Mouse (Mus musculus): ENCODE results near the gene Creb3l2. TPM values are rescaled to one million over a fixed set of nuclear protein-coding genes. Genes with fewer than 3 reads are reported as not detected.
"Not testable (repeated sequence)": the region's sequence is repeated elsewhere in the genome, so short reads cannot be mapped to it uniquely, and the experiment has no call there.

Gene Creb3l2
- 10 to 100 TPM; 61.7 to 66.7 TPM for total RNA-seq (2021)

GRCm38 (mm10) chr6:37442041-37442667 is at the start of gene Creb3l2:
Gene Creb3l2, minus strand, starts transcription at chr6:37442146.
- peak; percentile 97 for DNase-seq

GRCm38 (mm10) chr6:37486502-37486901 is 44.6 kb upstream of the Creb3l2 start:
- no peak for DNase-seq

DNA sequence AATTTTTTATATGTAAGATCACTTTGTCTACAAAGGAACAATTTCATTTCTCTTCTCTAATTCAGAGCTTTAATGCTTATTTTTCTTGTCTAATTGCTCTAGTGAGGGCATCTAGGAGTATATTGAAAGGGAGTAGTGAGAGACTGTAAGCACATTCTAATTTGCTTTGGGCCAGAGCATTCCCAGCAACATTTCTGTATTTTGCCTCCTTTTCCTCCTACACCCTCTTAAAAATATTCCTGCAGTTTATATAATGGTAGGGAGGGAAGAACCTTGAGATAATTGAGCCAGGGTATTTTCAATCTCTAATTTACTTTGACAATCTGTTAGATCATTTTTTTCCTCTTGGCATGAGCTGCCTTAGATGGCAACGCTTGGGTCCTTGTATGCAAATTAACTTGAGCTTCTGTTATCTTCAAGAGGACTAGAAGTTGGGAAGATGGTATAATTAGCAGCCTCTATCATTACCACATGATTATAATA is 42.7 kb upstream of the Creb3l2 start:
- no peak for DNase-seq

DNA sequence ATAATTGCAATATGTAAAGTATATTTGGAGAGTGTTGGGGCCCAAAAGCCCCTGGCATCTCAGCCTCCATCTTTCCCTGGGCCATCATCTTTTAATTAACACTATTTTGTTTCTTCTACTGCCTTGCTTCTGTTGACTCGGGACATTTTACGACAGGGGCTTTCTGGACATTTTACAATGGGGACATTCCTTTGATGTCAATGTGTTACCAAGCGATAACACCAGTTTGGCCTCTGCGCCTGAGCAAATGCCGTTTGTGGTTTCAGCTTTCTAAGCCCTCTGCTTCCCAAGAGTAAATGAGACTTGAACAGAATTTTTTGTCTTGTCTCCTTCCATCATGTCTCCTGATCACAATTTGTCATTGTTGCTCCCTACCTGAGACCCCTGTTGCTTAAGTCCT is 41.3 kb upstream of the Creb3l2 start:
- DNase-seq = no peak

GRCm38 (mm10) chr6:37481147-37481546 is 39.2 kb upstream of the Creb3l2 start:
- no peak for DNase-seq

DNA sequence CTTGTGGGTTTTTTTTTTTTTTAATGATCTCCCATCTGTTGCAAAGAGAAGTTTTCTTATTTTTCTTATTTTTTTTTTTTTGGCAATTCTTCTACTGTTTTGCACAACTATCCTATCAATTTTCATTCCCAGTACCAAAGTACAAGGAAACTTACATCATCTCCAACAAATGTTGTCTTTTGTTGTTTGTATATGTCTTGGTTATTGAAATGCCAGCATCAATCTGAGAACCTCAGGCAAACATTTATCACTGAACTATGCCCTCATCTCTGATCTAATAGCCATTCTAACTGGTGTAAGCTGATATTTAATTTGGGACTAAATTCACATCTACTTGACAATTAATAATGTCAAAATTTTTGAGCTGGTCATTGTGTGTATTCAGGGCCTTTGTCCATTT is 38.1 kb upstream of the Creb3l2 start:
- DNase-seq = no peak

DNA sequence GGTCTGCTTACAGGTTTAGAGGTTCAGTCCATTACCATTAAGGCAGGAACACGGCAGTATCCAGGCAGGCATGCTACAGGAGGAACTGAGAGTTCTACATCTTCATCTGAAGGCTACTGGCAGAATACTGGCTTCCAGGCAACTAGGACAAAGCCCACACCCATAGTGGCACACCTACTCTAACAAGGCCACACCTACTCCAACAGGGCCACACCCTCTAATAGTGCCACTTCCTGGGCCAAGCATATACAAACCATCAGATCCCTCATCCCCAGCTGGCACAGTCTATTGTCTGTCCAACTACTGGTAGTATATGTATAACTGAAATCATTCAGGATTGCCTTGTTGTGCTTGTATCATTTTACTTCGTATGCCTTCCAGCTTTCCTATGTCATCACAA is 36.5 kb upstream of the Creb3l2 start:
- DNase-seq = no peak

DNA sequence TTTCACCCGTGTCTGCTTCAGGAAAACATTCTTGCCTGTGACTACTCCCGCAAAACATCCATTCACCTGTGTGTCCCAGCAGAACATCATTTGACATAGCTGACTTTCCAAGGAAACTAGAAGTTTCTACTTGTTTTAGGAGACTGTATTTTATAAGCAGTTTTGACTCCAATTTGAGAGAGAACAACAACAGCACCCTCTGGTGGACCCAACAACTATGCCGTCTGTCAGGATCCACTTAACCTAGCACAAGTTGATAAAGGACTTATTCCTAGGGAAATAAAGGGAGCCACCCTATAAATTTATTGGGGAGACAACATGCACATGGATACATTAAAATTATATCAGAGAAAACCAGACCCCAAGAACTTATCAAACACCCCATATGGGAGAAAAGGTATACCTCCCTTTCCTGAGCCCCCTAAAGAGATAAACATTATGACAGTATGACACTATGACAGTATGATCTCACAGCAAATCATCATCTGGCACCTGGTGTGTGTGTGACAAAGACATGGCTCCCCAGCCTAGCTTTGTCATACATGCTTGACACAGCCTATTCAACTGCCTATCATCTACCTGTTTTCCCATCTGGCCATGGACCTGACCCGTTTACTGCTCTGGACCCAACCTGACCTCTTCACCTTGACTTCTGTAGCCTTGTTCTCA is 31.9 kb upstream of the Creb3l2 start:
- DNase-seq = peak; percentile 39

GRCm38 (mm10) chr6:37470216-37470615 is 28.3 kb upstream of the Creb3l2 start:
- no peak for DNase-seq

- DNase-seq = no peak
Measured at GRCm38 (mm10) chr6:37465847-37466246, 23.9 kb upstream of the Creb3l2 start.

- DNase-seq = no peak
Measured at GRCm38 (mm10) chr6:37465356-37465755, 23.4 kb upstream of the Creb3l2 start.

GRCm38 (mm10) chr6:37464585-37464984 is 22.6 kb upstream of the Creb3l2 start:
- DNase-seq = no peak

GRCm38 (mm10) chr6:37463517-37464482 is 21.9 kb upstream of the Creb3l2 start:
- DNase-seq = peak; percentile 52

DNA sequence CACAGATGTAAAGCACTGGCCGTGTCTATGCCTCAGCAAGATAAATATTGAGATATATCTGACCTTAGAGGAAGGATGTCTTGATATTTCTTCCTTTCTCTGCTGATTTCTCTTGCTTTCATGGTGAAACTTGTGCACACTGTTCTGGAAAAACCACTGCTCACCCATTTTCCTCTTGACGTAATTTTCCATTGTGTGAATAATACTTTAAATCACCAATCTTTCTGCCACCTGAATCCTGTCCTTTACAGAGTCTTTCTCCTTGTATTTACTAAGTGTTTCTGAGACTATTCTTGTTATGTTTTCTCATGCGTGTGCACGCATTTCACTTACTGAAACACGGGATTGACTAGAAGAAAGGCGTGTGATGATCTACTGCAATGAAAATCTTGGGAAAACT is 18.7 kb upstream of the Creb3l2 start:
- no peak for DNase-seq

DNA sequence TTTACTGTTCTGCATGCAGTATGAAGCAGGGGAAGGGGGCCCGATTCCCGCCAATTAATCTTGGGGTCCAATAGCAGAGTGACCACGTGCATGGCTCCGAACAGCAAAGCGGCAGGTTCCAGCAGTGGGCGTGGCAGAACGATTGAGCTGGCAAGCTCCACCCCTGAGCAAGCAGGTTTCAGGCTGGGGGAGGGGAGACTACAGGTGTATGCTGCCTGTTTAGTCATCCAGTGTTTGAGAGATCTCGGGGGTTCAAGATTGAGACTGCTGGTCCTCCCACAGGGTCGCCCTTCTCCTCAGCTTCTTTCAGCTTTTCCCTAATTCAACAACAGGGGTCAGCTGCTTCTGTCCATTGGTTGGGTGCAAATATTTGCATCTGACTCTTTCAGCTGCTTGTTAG is 17.7 kb upstream of the Creb3l2 start:
- DNase-seq = not testable (repeated sequence)

DNA sequence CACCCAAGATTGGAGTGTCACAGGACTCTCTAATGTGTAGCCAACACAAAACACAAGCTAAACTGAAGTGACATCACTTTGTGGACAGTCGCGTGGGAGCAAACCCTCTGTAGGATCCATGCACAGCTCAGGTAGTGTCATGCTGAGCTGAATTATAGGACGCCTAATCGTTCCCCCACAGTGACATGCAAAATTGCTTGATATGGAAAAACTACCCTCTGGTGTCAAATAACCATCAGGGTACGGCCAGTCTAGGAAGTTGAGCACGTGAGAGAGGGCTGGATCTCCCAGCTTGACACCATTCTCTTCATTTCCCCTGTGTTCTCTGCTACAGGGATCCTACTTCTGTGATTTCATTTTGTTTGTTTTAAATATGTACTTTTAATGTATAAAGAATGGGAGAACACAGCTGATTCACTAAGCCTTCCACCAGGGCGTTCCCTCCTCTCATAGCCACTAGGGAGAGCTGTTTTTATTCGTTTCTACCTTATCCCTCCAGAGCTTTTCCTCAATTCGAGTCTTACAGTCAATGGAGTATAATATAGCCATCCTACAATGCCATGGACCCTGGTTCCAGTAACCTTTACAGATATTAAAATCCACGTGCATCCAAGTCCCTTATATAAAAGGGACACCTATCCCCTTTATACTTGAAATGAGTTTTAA is 16.2 kb upstream of the Creb3l2 start:
- no peak for DNase-seq

DNA sequence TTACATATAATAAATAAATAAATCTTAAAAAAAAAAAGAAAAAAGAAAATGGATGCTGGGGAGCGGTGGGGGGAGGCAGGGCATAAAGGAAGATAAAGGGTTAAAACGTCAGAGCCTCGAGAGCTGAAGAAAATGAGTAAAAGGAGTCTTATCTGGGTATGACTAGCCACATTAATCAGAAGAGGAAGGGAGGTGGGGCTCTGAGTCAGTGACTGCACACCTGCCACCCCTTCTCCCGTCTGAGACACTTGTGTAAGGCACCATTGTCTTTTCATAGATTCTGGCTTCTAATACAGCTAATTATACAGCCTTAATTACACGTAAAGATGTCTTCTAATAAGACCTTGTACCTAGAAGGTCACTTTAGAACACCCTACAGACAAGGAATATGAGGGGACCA is 13.6 kb upstream of the Creb3l2 start:
- DNase-seq = no peak

DNA sequence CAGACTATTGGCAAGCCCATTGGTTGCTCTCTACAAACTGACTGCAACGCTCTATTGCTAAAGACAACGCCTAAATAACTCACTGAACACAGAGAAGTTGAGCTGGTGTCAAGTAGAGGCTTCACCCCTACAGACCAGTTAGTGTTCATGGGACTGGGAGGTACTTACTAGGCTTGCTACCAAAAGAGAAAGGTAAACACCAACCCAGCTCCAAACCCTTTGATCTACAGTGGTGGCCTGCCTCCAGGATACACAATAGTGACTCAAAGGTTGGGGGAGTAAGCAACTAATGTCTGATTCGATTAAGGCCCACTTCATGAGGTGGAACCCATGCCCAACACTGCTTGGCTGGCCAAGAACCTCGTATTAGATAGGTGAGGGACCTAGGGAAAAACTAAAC is 11.1 kb upstream of the Creb3l2 start:
- DNase-seq = no peak

GRCm38 (mm10) chr6:37451664-37452063 is 9.7 kb upstream of the Creb3l2 start:
- no peak for DNase-seq

GRCm38 (mm10) chr6:37447704-37448466 is 5.9 kb upstream of the Creb3l2 start:
- DNase-seq = peak; percentile 82

DNA sequence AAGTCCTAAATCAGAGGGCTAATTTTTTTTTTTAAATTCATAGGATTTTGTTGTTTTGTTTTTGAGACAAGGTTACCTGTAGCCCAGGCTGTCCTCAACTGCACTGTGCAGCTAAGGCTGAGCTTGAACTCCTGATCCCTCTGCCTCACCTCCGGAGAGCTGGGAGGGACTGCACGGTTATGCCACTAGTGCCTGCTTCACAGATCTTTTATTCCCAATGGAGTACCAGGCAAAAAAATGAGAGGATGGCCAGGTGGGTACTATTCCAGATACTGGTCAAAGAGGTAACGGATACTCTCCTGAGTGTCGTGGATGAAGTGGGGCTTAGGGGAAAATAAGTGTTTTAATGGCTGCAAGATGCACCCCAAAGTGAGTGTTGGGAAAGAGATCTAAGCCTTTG is 835 bp upstream of the Creb3l2 start:
- DNase-seq = no peak
